Mouse (Mus musculus) ES-Bruce4 (cell line): ENCODE measurements at regions not wholly inside any gene's neighbourhood (a gene's known extent, or its start where the extent isn't known, plus 50 kb on each side); places are given as distances from the start of the nearest gene placed in this dataset.

Experiments used
- CTCF ChIP-seq: IDR thresholded peaks from one replicate; pipeline ENCODE4 v1.8.1; 2011; ENCODE audit warnings: low read depth, low read length
- POLR2A ChIP-seq: IDR thresholded peaks from one replicate; pipeline ENCODE4 v1.8.1; 2011; ENCODE audit warnings: low read length; ENCODE audit not compliant: insufficient read depth

- TF ChIP-seq CTCF = no peak
- no peak for TF ChIP-seq POLR2A
These were observed 80.6 kb upstream of the Akt3 start for GRCm38 (mm10) chr1:177338466-177339206.
